Mouse (Mus musculus): ENCODE measurements around the gene Meis3.

DNA sequence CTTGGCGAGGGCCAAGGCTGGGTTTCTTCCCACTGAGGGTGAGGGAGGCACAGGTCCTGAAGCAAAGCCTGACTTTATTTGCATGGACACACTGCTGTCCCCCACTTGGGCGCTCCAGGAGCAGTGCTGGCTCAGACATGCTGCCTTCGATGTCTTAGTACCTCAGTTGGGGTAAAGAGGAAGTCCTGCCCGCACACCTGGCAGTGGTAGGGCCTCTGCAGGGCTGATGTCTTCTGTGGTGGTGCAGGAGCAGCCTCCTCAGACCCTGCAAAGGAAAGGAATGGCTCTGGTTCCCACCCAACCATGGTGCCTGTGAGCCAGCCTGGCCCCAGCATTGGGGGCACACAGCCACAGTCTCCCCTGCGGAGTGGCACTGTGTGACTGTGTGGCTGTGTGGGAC is 22.3 kb downstream of the Meis3 start:
- TF ChIP-seq CTCF (conservative IDR thresholded peaks at IDR 0.05; ENCODE audit: insufficient read depth, insufficient read length, low read depth, low read length) (no peak), POLR2A (IDR thresholded peaks at IDR 0.05; ENCODE audit: low read depth, low read length) (no peak)

Measured in kidney, adult 2 months (tissue).